Mouse (Mus musculus): ENCODE data around the gene Atf7ip. TPM values are rescaled to one million over a fixed set of nuclear protein-coding genes. Genes with fewer than 3 reads are reported as not detected.
A peak's percentile ranks its signal among the peaks of the same experiment; 100 is the strongest.

The Atf7ip gene
- total RNA-seq, 4 experiments from 2014 or later = 35.7 to 46.2 (median 42.5) TPM

DNA sequence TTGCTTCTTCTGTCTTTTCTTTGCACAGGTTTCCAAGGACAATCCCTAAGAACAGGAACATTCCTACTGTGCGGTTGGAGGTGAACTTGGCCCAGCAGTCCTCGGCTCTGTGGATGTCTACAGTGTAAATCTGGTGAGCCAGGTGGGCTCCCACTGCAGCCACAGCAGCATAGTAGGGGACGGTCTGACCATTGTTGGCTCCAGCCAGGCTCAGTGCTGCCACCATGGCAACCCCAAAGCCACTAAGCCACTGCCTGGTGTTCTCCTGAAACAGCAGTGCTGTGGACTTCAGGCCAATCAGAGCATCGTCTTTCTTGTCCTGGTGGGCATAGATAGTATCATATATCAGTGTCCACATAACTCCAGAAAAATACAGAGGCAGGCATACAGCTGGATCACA lies 19.8 kb upstream of the Atf7ip start:
- no peak for DNase-seq (ENCODE audit: low spot score in 2 of 2)

GRCm38 (mm10) chr6:136486801-136487553 lies 19.0 kb upstream of the Atf7ip start:
- no peak for DNase-seq (ENCODE audit: low spot score in 2 of 2)

DNA sequence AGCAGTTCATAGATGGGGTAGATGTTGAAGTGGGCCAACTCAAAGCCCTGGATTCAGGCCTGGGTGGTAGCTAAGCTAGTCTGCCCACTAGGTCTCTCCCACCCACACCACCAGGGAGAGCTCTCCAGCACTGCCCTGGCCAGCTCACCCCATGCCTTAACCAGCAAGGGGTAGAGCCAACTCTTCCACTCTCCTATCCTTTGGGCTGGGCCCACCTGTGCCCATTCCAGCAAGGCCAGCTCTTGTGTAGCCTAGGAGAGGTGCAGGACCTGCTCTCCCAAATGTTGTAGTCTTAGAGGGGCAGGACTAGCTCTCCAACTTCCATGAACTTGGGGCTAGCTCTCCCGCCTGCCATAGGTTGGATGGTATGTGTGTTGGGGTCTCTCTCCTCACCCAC lies 18.4 kb upstream of the Atf7ip start:
- DNase-seq (ENCODE audit: low spot score in 2 of 2) = no peak

DNA sequence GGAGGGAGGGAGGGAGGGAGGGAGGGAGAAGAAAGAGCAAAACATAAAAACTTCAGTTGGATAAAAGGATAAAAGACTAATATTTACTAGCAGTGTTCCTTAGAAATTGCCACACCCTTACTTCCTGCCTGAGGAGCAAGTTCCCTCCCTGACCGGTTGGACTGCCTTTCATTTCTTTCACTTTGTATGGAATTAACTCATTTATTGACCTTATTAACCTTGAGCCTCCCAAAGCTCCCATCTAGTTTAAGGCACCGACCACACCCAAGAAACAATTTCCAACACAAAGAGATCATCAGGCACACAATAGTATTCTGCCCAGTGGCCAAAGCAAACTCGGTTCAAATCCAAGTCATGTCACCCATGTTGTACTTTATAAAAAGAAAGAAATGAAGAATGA lies 16.1 kb upstream of the Atf7ip start:
- no peak for DNase-seq (ENCODE audit: low spot score in 2 of 2)

DNA sequence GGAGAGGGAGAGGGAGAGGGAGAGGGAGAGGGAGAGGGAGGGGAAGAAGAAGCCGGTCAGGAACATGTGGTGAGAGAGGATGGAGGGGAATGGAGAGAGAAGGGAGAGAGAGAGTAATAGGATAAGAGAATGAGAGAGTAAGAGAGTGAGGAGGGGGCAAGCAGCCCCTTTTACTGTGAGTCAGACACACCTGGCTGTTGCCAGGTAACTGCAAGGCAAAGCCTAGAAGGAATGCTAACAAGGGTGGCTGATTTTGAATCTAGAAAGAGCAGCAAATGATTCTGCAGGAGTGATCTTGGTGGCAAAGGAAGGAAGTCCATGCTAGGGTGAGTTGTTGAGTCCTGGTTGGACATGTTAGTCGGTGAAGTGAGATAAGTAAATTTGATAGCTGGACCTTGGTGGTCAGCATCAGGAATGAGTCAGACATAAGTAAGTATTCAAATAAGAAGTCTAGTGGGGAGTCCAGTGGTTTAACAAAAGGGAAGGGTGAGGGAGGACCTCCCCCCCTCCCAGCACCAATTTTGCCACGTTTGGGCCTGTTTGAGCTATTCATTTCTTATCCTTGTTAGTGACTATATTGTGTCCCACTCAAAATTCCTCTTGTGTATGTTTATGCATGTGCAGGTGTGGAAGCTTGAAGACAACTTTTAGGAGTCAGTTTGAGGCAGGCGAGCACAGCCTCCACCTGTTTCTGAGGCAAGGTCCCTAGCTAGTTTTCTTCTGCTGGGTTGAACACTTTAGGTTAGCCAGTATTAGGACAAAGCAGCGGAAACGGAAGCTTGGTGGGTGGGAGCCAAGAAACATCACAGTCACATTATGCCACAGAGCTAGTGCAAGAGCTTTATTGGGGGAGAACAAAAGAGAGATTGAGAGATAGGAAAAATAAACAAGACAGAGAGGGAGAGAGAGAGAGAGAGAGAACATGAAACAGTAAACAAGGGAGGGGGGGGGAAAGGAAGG lies 15.2 kb upstream of the Atf7ip start:
- DNase-seq (ENCODE audit: low spot score in 2 of 2) = no peak

GRCm38 (mm10) chr6:136491631-136492030 lies 14.3 kb upstream of the Atf7ip start:
- DNase-seq (ENCODE audit: low spot score in 2 of 2) = no peak

- no peak for DNase-seq (ENCODE audit: low spot score in 2 of 2)
Measured at GRCm38 (mm10) chr6:136492251-136492650, 13.7 kb upstream of the Atf7ip start.

DNA sequence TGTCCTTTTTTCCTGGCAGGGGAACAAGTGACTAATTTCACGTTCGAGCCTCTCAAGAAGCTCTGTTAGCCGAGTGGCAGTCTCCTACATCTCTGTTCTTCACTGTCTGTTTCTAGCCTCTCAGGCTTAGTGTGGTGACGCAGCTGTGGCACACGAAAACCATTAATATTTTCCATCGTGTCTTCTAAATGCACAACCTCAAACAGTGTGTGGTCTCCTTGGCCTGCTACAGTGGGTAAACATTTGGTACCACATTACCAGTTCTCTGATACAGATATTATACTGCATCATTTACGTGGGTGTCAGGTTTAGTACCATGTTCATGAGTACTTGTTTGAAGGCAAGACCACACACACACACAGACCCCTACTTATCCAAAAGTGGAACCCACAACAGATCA lies 12.5 kb upstream of the Atf7ip start:
- DNase-seq (ENCODE audit: low spot score in 2 of 2) = no peak

GRCm38 (mm10) chr6:136493910-136494751 lies 11.8 kb upstream of the Atf7ip start:
- DNase-seq (ENCODE audit: low spot score in 2 of 2) = no peak

DNA sequence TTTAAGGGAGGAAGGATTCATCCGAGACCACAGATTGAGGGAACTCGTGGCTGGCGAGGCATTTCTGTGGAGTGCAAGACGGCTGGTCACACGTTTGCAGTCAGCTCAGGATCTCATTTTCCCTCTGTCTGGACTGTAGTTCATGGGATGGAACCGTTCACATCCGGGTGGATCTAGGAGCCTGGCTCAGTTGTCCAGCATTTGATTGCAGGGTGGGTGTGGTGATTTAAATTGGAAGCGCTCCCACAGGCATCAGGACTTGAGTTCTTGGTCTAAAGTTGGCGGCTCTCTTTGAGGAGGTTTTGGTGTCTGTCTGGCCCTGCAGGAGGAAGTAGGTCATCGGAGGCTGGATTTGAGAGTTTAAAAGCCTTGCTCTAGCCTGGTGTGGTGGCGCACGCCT lies 10.9 kb upstream of the Atf7ip start:
- no peak for DNase-seq (ENCODE audit: low spot score in 2 of 2)

DNA sequence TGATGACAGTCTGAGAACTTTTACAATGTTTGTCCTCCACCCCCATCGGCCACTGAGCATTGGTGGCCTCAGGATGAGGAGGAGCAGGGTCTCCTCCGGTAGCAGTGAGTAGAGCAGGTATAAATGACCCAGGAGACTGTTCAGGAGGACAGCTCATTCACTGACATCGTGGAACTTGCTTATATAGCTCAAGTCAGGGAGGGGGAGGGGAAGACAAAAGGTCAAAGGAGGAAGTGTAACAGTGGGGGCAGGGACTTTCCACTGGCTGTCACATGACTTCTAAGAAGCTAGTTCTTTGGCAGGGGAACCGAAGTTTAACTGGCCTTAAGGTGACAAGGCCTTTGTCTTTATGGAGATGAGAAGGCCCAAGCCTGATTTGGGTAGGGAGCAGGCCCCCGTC lies 8.2 kb upstream of the Atf7ip start:
- DNase-seq (ENCODE audit: low spot score in 2 of 2) = no peak

DNA sequence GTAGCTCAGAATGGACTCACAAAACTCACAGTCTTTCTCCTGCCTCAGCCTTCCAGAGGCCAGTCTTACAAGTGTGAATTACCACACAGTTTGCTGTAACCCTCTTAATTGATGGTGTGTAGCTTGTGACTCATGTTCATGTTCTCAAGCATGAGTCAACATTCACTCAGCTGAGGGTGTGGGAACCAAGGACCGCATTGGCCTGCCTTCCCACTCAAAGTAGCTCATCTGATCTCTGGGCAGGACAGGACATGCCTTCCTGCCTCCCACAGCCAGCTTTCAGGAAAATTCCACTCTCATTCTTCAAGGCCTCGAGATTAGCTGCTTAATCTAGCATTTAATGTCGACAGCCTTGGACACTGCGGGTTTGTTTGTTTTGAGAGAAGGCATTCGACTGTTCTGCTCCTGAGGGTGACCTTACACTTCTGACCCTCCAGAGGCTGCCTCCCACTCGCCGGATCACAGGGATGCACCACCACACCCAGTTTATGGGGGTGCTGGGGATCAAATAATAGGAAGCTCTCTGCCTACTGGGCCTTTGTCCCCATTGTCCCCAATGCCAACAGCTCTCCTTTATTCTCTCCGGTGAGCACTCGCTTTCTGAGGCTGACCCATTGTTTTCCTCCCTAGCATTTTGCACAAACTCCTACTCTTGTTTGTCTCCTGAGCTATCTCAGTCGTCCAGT lies 6.5 kb upstream of the Atf7ip start:
- no peak for DNase-seq (ENCODE audit: low spot score in 2 of 2)

GRCm38 (mm10) chr6:136508652-136509051 lies 2.7 kb downstream of the Atf7ip start:
- DNase-seq (ENCODE audit: low spot score in 2 of 2) = no peak

DNA sequence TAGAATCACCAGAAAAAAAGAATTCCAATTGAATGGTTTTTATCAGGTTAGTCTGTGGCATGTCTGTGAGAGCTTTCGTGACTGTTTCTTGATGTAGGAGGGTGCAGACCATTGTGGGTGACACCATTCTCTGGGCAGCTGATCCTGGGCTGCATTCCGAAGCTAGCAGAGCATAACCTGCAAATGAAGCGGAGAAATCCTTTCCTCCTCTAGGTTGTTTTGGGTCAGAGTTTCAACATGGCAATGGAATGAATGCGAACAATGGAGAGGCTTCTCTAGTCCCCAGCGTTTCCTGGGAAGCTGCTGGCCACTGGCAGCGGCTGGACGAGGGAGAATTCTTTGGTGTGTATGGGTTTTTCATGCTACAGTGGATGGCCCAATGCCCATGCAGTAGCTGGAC lies 5.0 kb downstream of the Atf7ip start:
- DNase-seq (ENCODE audit: low spot score in 2 of 2) = no peak

DNA sequence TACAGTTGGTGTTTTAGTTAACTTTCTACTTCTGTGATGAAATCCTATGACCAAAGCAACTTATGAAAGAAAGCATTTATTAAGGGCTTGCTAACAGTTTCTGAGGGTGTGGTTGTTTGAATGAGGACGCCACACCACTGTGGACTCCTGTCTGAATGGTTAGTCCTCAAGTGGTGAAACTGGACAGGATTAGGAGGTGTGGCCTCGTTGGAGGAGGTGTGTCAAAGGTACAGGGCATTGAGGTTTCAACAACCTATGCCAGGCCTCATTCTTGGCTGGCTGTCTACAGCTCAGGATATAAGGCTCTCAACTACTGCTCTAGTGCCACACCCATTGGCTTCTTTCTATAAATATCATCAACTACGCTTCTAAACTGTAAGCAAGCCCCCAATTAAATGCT lies 6.4 kb downstream of the Atf7ip start:
- no peak for DNase-seq (ENCODE audit: low spot score in 2 of 2)

DNA sequence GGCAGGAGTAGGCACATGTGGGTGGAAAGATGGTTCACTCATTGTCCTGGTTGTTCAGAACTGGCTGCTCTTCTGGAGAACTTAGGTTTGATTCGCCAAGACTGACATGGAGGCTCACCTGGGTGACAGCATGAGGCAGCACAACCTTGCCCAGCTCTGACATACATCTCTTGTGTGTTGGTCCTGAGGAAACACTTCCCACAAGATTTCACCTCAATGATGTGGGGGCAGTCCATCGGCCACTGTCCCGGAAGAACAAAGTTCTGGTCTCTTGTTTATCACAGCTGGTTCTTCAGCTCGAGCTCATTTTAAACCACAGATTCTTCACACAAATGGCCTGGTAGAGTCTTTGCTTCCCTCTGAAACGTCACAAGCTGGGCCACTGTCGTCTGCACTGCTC lies 10.7 kb downstream of the Atf7ip start:
- DNase-seq (ENCODE audit: low spot score in 2 of 2) = no peak

- DNase-seq (ENCODE audit: low spot score in 2 of 2) = no peak
Measured at GRCm38 (mm10) chr6:136517221-136517620, 11.3 kb downstream of the Atf7ip start.

DNA sequence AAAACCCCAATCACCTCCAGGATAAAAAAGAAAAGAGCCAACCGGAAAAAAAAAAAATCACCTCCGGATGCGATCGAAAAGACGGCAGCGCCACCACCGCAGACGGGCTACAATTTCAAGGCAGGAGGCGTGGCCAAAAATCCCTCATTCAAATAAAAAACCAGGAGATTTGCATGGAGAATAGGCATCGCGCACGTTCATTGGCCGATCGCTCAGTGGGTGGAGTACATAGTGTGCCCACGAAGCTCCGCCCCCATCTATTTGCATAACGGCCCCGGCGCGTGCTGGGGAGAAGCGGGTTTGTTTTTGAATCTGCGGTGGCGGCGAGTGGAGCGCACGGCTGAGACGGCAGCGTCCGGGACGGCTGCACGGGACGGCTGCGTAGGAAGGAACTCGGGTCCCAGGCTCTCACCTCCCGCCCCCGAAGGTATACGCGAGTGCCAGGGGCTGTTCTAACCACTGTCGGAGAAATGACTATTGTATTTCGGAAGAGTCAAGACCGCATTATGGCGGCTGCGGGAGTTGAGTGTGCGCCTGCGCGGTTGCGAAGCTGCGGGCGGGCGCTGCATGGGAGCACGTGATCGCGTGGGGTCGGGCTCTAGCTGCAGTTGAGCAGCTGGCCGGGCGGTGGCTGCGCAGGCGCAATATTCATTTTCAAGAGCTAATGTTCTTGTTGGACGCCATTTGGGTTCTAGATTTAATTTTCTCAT lies 12.7 kb downstream of the Atf7ip start:
- DNase-seq (ENCODE audit: low spot score in 2 of 2) = peak; percentile 96 to 97

DNA sequence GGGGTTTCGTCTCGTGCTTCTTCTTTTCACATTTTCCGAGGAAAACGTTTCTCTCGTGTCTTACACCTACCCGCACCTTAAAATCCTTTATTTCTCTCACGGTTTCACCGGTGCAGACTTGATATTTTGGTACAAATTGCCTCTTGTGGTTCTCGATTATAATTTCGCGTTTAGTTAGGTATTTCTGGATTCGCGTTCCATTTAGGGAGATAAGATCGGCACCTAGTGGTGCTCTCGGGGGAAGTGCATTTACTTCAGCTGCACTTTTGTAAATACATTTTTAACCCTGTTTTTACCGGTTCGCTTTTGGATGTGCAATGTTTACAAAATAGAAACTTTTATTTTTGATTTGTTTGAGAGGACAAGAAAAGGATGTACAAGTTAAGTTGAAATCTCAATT lies 13.3 kb downstream of the Atf7ip start:
- DNase-seq (ENCODE audit: low spot score in 2 of 2) = no peak

GRCm38 (mm10) chr6:136520361-136520760 lies 14.4 kb downstream of the Atf7ip start:
- DNase-seq (ENCODE audit: low spot score in 2 of 2) = no peak

All from gastrocnemius, adult 8-10 months (tissue).